8 mouse cellular contexts compared by ENCODE assay signal in genomic region chrX:153007021-153007684, GRCm38 (mm10). TPM values are rescaled to one million over a fixed set of nuclear protein-coding genes. Genes with fewer than 3 reads are reported as not detected.
A peak's percentile ranks its signal among the peaks of the same experiment; 100 is the strongest.
DNase-seq lines count a peak whose midpoint lies in the region; ATAC-seq and TF ChIP-seq lines count a peak whose summit lies in the region.

No protein-coding gene starts in this region.

- peak overlapping the region; percentile 59 for H3K4me2 ChIP-seq in forebrain, embryonic 16.5 days (ENCODE audit: low read length)

- ATAC-seq in forebrain, embryonic 16.5 days: peak; percentile 90

- no peak overlapping the region for H3K27ac ChIP-seq in ES-E14 (ENCODE audit: insufficient read depth, low read depth, low read length, poor library complexity, severe bottlenecking)
- peak overlapping the region; percentile 91 for H3K27ac ChIP-seq in cerebellum, adult 2 months (ENCODE audit: insufficient read depth, low read length)
- peak overlapping the region; percentile 63 for H3K27ac ChIP-seq in forebrain, embryonic 16.5 days (ENCODE audit: low read length)
- peak overlapping the region; percentile 91 for H3K27ac ChIP-seq in olfactory bulb, adult 2 months (ENCODE audit: insufficient read depth, low read depth, low read length)
- H3K27ac ChIP-seq in thymus, adult 2 months (ENCODE audit: control insufficient read depth, insufficient read depth, low read length): no peak overlapping the region

- H3K4me3 ChIP-seq in ES-E14 (ENCODE audit: insufficient read depth in 1 of 2, low read depth in 1 of 2, low read length in 2 of 2, poor library complexity in 1 of 2, severe bottlenecking in 1 of 2): peak overlapping the region; percentile 78 to 79
- H3K4me3 ChIP-seq in cerebellum, adult 2 months (replicated peaks; ENCODE audit: insufficient read depth, low read depth, low read length): peak overlapping the region; percentile 96
- peak overlapping the region; percentile 53 for H3K4me3 ChIP-seq in forebrain, embryonic 16.5 days (replicated peaks; ENCODE audit: low read length)
- H3K4me3 ChIP-seq in lung, adult 2 months (replicated peaks; ENCODE audit: extremely low read depth, low read depth, low read length): peak overlapping the region; percentile 94
- peak overlapping the region; percentile 97 for H3K4me3 ChIP-seq in olfactory bulb, adult 2 months (ENCODE audit: insufficient read depth, low read depth, low read length)
- peak overlapping the region; percentile 99 for H3K4me3 ChIP-seq in thymus, adult 2 months (ENCODE audit: control insufficient read depth, insufficient read depth, low read length)

- H3K9me3 ChIP-seq in ES-E14 (ENCODE audit: control insufficient read depth, insufficient read depth, low read depth, low read length): no peaks in the 10 kb centered on the region
- H3K9me3 ChIP-seq in forebrain, embryonic 16.5 days (ENCODE audit: control insufficient read depth, low read length): no peaks in the 10 kb centered on the region

- intact Hi-C loops in heart, postnatal 36 days (cut with DNase I): loop anchor here (10.0 kb wide), 1 partner anchor 358 kb away; no protein-coding TSS in a partner anchor

- TF ChIP-seq POLR2A in cerebellum, adult 2 months (IDR thresholded peaks at IDR 0.05; ENCODE audit: borderline replicate concordance, insufficient read depth, low read length): peak; percentile 49; the same call in 1 of the 2 replicates
- TF ChIP-seq POLR2A in lung, adult 2 months (IDR thresholded peaks at IDR 0.05; ENCODE audit: borderline replicate concordance, extremely low read depth, low read depth, low read length): no peak
- TF ChIP-seq POLR2A in olfactory bulb, adult 2 months (IDR thresholded peaks at IDR 0.05; ENCODE audit: insufficient read depth, low read depth, low read length): no peak
- TF ChIP-seq POLR2A in thymus, adult 2 months (IDR thresholded peaks at IDR 0.05; ENCODE audit: control insufficient read depth, extremely low read depth, insufficient read depth, low read length, poor library complexity): no peak

- H3K36me3 ChIP-seq in ES-E14 (ENCODE audit: control insufficient read depth, insufficient read depth, low read length, poor library complexity, severe bottlenecking): no peaks in the 10 kb centered on the region
- no peaks in the 10 kb centered on the region for H3K36me3 ChIP-seq in forebrain, embryonic 16.5 days (ENCODE audit: control insufficient read depth, insufficient read depth)
- no peaks in the 10 kb centered on the region for H3K36me3 ChIP-seq in thymus, adult 2 months (ENCODE audit: control insufficient read depth, insufficient read depth, low read length)

- TF ChIP-seq CTCF in cerebellum, adult 2 months (IDR thresholded peaks at IDR 0.05; ENCODE audit: borderline replicate concordance, insufficient read depth, low read depth, low read length): no peak
- TF ChIP-seq CTCF in lung, adult 2 months (IDR thresholded peaks at IDR 0.05; ENCODE audit: insufficient read depth, low read length): no peak
- no peak for TF ChIP-seq CTCF in olfactory bulb, adult 2 months (IDR thresholded peaks at IDR 0.05; ENCODE audit: insufficient read depth, low read depth, low read length)
- no peak for TF ChIP-seq CTCF in thymus, adult 2 months (IDR thresholded peaks at IDR 0.05; ENCODE audit: borderline replicate concordance, control insufficient read depth, extremely low read depth, insufficient read depth, low read length, poor library complexity)

- in situ Hi-C loops in ES-E14 (cut with MboI; ENCODE audit: low sequenced_read_pairs in 2 of 2, unreplicated experiment in 2 of 2): no loop called here

- H3K27me3 ChIP-seq in cerebellum, adult 2 months (ENCODE audit: control insufficient read depth, insufficient read depth, low read length): no peaks in the 10 kb centered on the region
- H3K27me3 ChIP-seq in forebrain, embryonic 16.5 days (replicated peaks; ENCODE audit: control insufficient read depth, insufficient read depth, low read length): no peaks in the 10 kb centered on the region
- no peaks in the 10 kb centered on the region for H3K27me3 ChIP-seq in thymus, adult 2 months (ENCODE audit: control insufficient read depth, insufficient read depth, low read length)

- H3K9ac ChIP-seq in ES-E14 (ENCODE audit: insufficient read depth, low read depth, low read length, poor library complexity, severe bottlenecking): peak overlapping the region; percentile 79
- peak overlapping the region; percentile 64 for H3K9ac ChIP-seq in forebrain, embryonic 16.5 days (replicated peaks; ENCODE audit: low read depth, low read length)

- DNase-seq in ES-E14 (ENCODE audit: low read depth, low spot score): peak; percentile 41
- DNase-seq in cerebellum, adult 2 months: peak; percentile 75
- DNase-seq in heart, postnatal 36 days: peak; percentile 28
- peak; percentile 2 to 37 for DNase-seq in layer of hippocampus, adult 18-20 months (ENCODE audit: low spot score in 2 of 2)
- DNase-seq in lung, adult 2 months: peak; percentile 45
- peak; percentile 18 for DNase-seq in thymus, adult 2 months

- WGBS in cerebellum, adult 2 months: 12% methylated on average over 43 of the region's 58 CpGs
- 22% methylated on average over 54 of the region's 58 CpGs for WGBS in forebrain, embryonic 16.5 days
- 31% methylated on average over 58 of the region's 58 CpGs for WGBS in lung, adult 2 months
- WGBS in olfactory bulb, adult 2 months: 13% methylated on average over 54 of the region's 58 CpGs
- 5% methylated on average over 43 of the region's 58 CpGs for WGBS in thymus, adult 2 months

- H3K4me1 ChIP-seq in ES-E14 (ENCODE audit: control insufficient read depth in 2 of 2, insufficient read depth in 2 of 2, low read length in 2 of 2, poor library complexity in 1 of 2): no peaks in the 10 kb centered on the region
- no peaks in the 10 kb centered on the region for H3K4me1 ChIP-seq in cerebellum, adult 2 months (ENCODE audit: control insufficient read depth, insufficient read depth, low read length)
- 0 out of 2 replicates have a peak, but pooled peaks cover 2% of the 10 kb centered on the region for H3K4me1 ChIP-seq in forebrain, embryonic 16.5 days (replicated peaks; ENCODE audit: control insufficient read depth, insufficient read depth, low read length)
- H3K4me1 ChIP-seq in lung, adult 2 months (ENCODE audit: control insufficient read depth, insufficient read depth, low read length): no peaks in the 10 kb centered on the region
- H3K4me1 ChIP-seq in olfactory bulb, adult 2 months (ENCODE audit: control insufficient read depth, insufficient read depth, low read length): no peaks in the 10 kb centered on the region
- H3K4me1 ChIP-seq in thymus, adult 2 months (replicated peaks; ENCODE audit: control insufficient read depth, insufficient read depth, low read length): no peaks in the 10 kb centered on the region

TF ChIP-seq in ES-E14, 5 proteins besides CTCF, POLR2A, EP300 and RAD21:
- no peak for TF ChIP-seq CHD2 (IDR thresholded peaks at IDR 0.05; ENCODE audit: low read depth, low read length)
- TF ChIP-seq ZNF384 (IDR thresholded peaks at IDR 0.05; ENCODE audit: low read depth, low read length): no peak
- TF ChIP-seq ZC3H11A (IDR thresholded peaks at IDR 0.05; ENCODE audit: borderline replicate concordance, low read depth, low read length): no peak
- no peak for TF ChIP-seq MAFK (IDR thresholded peaks at IDR 0.05; ENCODE audit: insufficient read depth, low read depth, low read length)
- no peak for TF ChIP-seq HCFC1 (IDR thresholded peaks at IDR 0.05; ENCODE audit: borderline replicate concordance, insufficient read depth, low read length)

RNA-seq across cellular contexts. Expression of gene Usp51, which starts 0.9 kb away (rescaled TPM):
- 2.4 and 3.8 TPM in 2 replicates for total RNA-seq in ES-E14 (2012; rRNA removed)
- 1.2 and 1.9 TPM in 2 replicates for polyA plus RNA-seq in cerebellum, adult 2 months (2012; rRNA removed)
- polyA plus RNA-seq in forebrain, embryonic 16.5 days (2015; fragmentation: Nextera tagmentation; extraction: Ambion mirVana): 1.7 and 2.0 TPM in 2 replicates
- total RNA-seq in heart, postnatal 36 days (2021): not detected
- total RNA-seq in layer of hippocampus, adult 18-20 months (2021): 1 to 10 TPM; 1.8 to 2.8 TPM
- not detected in 2 replicates for polyA plus RNA-seq in lung, adult 2 months (2012; rRNA removed)
- not detected in 2 replicates for polyA plus RNA-seq in olfactory bulb, adult 2 months (2012; ENCODE audit: insufficient read depth, insufficient read length, low replicate concordance, missing spikeins)
- polyA plus RNA-seq in thymus, adult 2 months (2012; rRNA removed): not detected in 2 replicates

RNA-seq across cellular contexts. Expression of gene Mageh1, which starts 30.2 kb away (rescaled TPM):
- total RNA-seq in ES-E14 (2012; rRNA removed): 27.5 and 36.3 TPM in 2 replicates
- 43.5 and 45.8 TPM in 2 replicates for polyA plus RNA-seq in cerebellum, adult 2 months (2012; rRNA removed)
- 100 and 105 TPM in 2 replicates for polyA plus RNA-seq in forebrain, embryonic 16.5 days (2015; fragmentation: Nextera tagmentation; extraction: Ambion mirVana)
- total RNA-seq in heart, postnatal 36 days (2021): 10 to 100 TPM in 1 of 2 experiments, 1 to 10 TPM in 1; 8.9 to 11.0 TPM
- 10 to 100 TPM; 52.9 to 58.3 TPM for total RNA-seq in layer of hippocampus, adult 18-20 months (2021)
- polyA plus RNA-seq in lung, adult 2 months (2012; rRNA removed): 10.1 and 10.9 TPM in 2 replicates
- not detected in 2 replicates for polyA plus RNA-seq in olfactory bulb, adult 2 months (2012; ENCODE audit: insufficient read depth, insufficient read length, low replicate concordance, missing spikeins)
- polyA plus RNA-seq in thymus, adult 2 months (2012; rRNA removed): 0.94 and 1.1 TPM in 2 replicates

Comparison
In these comparisons a context has a peak if more than half of its experiments do, and no peak if none do; other contexts are left out.
1. DNase-seq: peak in every context shown above with its lines; median percentile 75 in cerebellum, adult 2 months; 45 in lung, adult 2 months; 41 in ES-E14; 28 in heart, postnatal 36 days; 20 in layer of hippocampus, adult 18-20 months; 18 in thymus, adult 2 months.
2. H3K27ac ChIP-seq: peak in cerebellum, adult 2 months (single experiment), forebrain, embryonic 16.5 days (single experiment) and olfactory bulb, adult 2 months (single experiment); none in ES-E14 (single experiment) and thymus, adult 2 months (single experiment).
3. Peak in every context shown above with its lines, with median percentiles within 50 percentile points of each other: H3K4me3 ChIP-seq.